Mouse (Mus musculus) kidney, adult 2 months (tissue): Measurements from ENCODE around the gene Dact3.

Experiments
- CTCF ChIP-seq: fragments of 200-500 bp; conservative IDR thresholded peaks from 2 replicates; pipeline ENCODE4 v1.5.1; 2011; ENCODE audit warnings: low read depth, mild to moderate bottlenecking, control low read depth, low read length, moderate library complexity, mixed read lengths; ENCODE audit not compliant: insufficient read depth, insufficient read length
- POLR2A ChIP-seq: fragments of 200-500 bp; IDR thresholded peaks from one replicate; pipeline ENCODE4 v1.6.1; 2011; ENCODE audit warnings: low read depth, low read length, control low read depth

DNA sequence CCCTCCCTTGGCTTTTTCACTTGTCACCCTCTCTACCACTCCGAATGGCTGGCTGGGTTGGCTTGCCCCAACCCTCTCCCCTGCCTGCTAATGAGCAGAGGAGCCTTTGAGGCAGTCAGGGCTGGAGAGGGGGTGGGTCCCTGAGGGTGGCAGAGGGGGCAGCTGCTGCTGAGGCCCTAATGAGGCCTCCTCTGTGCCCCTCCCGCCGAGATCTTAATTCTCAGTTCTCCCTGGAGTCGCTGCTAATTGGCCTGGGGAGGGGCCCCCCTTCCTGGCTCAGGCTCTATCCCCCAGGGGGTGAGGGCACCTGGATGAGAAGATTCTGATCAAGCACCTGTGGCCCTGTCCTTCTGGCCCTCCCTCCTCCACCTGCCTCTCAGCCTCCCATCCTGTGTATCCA, 19.2 kb downstream of the Dact3 start:
- TF ChIP-seq CTCF (no peak), POLR2A (no peak)
